Mouse (Mus musculus) frontal cortex, postnatal 25 days (tissue): Measurements from ENCODE around the gene Hes2.
A peak's percentile ranks its signal among the peaks of the same experiment; 100 is the strongest.

Source experiments
- DNase-seq, 2 experiments: peaks; one replicate each; pipeline ENCODE4 v3.0.0; 2022; ENCODE audit warnings: low spot score in 2 of 2

The Hes2 gene

DNA sequence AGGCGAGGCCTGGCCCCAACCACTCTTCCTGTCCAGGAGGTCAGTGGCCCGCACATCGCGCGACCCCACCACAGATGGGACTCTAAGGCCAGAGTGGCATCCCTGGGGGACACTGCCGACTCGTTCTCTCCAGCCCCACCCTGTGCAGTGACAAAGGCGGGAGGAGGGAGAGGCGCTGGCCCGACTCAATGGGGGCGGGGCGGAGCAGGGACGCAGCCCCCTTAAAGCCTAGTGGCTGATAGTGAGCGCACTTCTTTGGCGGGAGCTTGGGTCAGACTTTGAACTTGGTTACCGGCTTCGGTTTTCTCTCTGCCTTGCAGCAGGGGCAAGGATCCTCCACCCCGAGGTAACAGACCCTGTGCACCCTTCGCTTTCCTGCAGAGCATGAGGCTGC lies 615 bp downstream of the Hes2 start:
- no peak for DNase-seq

DNA sequence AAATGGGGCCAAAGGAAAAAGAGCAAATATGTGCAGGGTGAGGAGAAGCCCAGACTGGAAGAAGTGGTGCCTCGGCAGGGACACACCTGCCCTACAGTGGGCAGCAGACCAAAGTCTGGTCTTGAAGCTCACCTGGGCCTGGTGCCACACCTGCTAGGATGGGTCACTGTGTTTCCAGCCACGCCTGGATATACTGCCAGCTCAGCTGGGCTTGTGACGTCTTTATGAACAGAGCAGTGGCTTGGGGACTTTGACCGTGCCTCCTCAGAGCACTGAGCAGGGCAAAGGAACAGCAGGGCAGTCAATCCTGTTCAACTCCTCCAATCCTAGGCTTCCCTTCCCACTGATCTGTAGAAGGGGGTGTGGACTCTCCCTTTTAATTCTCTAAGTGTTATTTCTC lies 2.1 kb downstream of the Hes2 start:
- DNase-seq, result no peak

DNA sequence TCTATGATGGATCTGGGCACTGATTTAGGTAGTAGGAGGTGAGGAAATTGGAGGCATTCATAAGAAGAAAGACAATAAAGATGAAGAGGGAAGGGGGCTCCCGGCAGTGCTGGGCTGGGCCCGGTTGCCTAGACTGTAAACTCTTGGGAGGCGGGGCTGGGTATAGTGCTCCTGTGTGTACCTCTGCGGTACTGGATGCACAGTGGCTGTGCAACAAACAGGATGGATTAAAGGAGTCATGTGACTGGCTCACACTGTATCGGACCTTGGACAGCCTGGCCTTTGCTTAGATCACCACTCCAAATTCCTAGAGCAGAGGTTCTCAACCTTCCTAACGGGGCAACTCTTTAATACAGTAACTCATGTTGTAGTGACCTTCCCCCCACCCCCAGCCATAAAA lies 2.9 kb downstream of the Hes2 start:
- DNase-seq, result no peak

DNA sequence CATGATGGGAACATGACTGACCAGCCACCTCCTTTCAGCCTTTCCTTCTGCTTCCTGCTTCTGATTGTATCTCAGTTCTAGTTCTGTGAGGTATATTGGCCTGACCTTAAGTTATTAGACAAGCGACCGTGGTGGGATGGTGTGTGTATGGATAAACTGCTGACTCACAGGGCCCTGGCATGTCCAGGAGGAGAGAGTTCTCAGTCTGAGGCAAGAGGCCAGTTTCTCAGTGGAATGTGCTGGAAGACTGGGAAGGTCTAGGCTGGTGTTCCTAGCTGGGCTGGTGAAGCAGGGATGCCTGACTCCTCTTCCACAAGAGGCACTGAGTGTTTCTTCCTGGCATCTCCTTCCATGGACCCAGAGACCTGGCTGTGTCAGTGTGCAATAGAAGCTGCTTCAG lies 4.1 kb downstream of the Hes2 start:
- no peak for DNase-seq

DNA sequence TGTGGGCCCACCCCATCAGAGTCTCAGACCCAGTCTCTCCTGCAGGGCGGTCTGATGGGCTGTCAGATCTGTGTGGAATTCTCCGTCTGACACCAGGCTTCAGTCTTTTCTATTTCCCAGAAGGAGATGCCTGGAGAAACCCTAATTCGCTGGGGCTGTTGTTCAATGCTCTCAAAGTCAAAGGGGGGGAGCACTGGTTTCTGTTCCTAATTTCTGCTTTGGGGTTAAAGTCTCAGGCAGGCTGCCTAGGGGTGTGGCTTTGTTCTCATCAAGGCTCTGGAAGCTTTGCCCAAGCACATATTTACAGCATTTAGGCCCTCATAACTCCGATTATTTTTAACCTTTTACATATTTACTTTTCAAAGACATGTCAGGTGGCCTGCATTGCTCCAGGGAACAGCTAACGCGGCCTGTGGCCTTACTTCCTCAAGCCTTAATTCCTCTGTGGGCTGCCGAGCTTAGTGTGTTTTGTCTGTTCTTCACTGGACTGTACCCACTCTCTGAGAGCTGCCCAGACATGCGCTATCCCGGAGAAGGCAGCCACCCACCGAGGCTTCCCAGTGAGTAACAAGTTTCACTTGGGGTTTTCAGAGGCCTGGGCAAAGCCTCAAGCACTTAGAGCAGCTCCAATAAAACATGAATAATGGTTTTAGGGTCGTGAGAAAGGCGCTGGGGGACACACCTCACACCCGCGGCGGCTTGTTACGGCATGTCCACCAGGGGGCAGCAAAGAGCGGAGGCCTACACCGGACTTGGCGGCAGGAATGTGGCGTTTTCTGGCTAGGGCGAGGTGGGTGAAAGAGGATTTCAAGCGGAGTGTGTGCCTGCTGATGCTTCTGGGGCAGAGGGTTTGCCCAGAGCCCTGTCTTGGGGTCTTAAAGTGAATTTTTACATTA lies 6.6 kb downstream of the Hes2 start:
- peak; percentile 40 to 53 for DNase-seq

DNA sequence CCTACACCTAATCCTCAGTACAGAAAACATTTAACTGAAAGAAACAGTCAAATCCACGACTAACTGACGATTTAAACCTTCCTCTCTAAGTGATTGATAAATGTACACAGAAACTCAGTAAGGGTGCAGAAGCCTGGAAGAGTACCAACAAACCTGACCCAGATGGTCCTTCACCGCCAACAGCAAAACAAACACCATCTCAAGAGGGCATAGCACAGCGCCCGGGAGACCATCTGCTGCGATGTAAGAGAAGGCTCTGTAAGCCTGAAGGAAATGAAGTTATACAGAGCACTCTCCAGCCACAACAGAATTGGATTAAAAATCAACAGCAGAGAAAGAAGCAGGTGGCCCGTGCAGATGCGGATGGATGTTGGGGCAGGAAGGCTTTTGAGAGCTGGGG lies 9.4 kb downstream of the Hes2 start:
- DNase-seq, result no peak

DNA sequence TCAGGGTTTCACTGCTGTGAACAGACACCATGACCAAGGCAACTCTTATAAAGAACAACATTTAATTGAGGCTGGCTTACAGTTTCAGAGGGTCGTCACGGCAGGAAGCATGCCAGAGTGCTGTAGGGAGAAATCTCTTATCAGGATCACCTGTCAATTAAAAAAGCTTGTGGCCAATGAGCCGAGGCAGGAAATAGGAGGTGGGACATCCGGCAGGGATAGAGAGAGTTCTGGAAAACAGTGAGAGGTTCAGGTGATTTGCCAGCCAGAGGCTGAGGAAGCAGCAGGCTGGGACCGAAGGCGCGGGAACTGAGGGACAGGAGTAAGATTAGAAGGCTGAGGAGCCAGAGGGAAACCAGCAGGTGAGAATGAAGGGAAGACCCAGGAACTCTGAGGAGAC lies 10.4 kb downstream of the Hes2 start:
- no peak for DNase-seq

DNA sequence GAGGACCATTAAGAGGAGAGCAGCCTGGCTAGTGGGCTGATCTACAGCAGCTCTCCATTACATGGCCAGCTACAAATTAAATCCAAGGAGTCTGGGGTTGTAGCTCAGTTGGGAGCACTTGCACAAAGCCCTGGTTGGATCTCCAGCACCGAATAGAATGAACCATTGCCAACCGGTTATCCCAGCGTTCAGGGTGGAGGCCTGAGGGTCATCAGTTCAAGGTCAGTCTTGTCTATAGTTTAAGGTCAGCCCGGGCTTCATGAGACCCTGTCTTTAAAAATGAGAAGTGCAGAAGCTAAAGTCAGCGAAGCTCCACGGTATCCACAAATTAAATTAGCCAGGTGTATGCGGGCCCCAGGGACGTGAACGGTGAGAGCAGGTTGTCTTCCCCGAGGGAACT lies 11.6 kb downstream of the Hes2 start:
- DNase-seq, result no peak

DNA sequence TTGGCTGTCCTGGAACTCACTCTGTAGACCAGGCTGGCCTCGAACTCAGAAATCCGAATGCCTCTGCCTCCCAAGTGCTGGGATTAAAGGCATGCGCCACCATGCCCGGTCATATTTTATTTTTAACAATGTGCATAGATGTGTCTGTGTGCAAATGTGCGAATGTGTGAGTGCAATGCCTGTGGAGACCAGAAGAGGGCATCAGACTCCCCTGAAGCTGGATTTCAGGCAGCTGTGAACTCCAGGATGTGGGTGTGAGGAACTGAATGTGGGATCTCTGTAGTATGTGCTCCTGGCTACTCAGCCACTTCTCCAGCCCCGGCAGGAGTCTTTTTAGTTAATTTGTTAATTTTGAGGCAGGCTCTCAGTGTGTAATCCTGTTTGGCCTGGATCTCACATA lies 12.9 kb downstream of the Hes2 start:
- no peak for DNase-seq

DNA sequence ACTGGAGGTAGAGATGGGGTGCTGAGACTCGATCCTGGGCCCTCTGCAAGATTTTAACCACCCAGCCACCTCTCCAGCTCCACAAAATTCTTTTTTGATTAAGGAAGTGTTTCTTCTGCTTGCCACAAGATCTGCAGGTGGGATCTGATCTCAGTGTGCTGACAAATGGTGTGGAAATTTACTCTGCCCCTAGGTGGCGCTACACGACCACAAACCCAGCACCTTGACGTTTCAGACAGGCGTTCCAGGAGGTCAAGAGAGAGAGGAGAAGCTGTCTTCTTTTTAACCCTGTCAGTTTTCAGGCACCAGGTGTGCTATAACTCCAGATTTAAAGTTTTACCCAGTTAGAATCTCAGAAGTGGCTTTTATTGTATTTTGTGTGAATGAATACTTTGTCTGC lies 14.4 kb downstream of the Hes2 start:
- DNase-seq, result peak; percentile 78 to 87

DNA sequence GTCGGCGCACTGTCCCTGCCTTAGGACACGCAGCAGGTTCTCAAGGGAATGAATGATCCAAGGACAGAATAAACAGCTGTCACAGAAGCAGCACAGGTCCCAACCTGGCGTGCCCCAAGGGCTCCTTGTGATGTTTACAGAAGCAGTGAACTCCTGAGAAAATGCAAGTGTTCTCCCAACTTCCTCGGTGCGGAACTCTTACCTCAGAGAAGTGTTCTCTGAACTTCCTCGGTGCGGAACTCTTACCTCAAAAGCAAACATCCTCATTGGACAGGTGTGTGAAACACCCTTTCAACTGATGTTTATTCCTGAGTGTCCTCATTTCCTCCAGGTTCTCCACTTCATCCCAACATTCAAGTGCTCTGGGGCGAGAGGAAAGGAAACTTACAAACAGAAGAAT lies 15.3 kb downstream of the Hes2 start:
- no peak for DNase-seq

DNA sequence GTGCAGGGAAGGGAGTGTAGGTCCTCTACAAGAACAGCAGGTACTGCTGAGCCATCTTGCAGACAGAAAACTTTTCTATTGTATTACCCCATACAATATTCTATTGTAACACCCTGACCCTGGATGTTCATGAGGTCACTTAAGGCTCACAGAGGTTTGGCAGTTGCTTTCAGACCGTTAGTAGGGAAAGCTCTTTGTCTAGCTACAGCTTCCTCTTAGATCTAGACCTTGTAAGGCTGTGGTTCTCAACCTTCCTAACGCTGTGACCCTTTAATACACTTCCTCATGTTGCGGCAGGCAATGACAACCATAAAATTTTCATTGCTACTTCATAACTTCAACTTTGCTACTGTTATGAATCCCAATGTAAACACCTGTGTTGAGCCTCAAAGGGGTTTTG lies 18.0 kb downstream of the Hes2 start:
- DNase-seq, result no peak

DNA sequence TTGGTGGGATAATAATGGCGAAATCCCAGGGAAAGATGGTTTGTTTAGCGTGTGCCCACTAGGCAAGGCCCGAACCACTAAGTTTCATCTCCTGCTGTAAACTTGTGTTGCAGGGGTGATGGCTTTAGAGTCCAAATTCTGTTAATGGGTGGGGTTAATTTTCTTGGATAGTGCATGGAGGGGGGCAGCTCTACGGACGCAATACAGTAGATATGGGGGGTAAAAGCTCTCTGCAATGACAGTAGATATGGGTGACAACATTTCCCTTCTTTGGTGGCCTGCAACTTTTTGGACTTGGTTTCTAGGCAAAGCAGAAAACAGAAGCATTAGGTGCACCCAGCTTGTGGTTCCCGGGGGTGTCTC lies 18.5 kb downstream of the Hes2 start:
- no peak for DNase-seq

DNA sequence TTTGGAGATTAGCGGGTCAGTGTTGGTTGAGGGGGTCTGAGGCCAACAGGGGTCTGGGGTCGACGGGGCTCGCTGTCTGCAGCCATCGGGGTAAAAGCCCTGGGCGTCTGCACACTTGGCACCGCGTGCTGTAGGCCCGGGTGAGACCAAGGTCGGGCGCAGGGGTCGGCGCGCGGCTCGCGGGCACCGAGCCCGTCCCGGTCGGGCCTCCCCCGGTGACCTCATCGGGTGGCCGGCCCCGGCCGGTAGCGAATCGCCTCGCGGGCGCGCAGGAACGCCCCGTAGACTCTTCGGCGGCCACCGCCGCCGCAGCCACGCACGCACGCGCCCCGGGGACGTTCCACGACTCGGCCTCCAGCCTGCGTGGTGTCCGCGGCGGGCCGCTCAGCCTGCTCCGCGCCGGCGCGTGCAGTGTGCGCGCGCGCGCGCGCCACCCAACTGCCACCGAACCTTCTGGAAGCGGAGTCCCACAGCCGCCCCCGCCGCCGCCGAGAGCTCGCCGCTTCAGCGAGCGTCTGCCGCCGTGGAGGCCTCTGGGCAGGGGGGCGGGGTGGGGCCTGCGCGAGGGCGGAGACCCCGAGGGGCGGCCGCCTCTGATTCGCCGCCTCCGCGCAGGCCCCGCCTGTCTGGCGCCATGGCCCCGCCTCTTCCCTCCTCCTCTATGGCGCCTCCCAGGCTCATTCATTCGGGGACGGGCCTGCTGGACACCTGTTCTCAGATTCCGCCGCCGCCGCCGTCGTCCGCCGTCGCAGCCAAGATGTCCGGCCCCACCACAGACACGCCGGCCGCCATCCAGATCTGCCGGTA lies 19.1 kb downstream of the Hes2 start, which contains the start of gene Acot7:
Gene Acot7 (plus strand): TSS at position 598 of the 807 bp plus-strand sequence.
- peak; percentile 73 to 77 for DNase-seq

DNA sequence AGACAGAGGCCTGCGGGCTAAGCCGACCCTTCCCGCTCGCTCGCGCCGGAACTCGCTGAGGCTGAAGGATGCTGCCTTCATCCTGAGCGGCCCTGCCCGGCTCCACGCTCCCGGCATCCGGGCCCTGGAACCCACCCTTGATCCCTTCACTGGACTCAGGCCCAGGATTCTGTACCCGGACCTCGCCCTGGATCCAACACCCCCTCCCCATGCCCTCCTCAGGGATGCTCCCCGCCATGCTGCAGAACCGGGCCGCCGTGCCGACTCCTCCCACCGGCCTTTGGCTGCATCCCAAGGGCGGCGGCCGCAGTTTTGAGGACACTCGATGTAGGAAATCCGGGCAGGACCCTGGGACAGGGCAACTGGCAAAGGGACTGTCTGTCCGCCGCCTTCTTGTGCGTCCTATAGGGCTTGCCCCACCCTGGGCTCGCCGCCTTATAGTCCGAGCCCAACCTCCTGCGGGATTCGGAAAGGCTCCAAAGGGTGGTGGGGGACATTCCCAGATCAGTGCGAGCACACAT lies 19.7 kb downstream of the Hes2 start:
- DNase-seq, result peak; percentile 22 to 44

DNA sequence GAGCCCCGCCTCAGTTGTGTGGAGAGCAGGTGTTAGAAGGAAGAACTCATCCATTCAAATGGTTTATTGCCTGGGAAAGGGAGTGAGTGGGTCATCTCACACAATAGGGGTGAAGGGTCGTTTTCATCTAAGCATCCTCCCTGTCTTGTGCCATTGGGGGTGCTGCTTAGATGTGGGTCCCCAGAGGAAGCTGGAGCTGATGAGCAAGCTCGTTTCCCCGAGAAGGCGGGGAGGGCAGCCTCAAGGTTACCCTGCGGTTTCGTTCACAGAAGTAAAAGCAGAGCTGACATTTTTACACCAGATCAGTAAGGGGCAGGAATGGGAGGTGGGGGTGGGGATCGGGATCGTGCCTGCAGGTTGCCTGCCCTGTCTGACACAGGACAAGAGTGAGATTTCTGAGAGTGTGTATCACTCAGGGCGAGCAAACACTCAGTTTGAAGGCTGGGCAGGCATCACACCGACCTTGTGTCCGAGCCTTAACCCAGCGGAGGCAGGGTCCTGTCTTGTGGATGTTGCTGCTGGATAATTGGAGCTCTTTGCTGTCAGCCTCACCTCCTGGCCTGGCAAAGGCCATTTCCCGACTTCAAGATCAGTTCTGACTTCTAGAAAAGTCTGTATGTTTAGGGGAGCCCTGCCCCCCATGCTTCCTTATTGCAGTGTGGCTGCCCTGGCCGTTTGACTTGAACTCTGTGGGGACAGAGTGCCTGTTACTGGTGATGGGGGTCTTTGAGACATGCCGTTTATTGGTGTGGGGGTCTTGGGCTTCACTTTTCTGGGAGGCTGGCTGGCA lies 20.4 kb downstream of the Hes2 start:
- no peak for DNase-seq

DNA sequence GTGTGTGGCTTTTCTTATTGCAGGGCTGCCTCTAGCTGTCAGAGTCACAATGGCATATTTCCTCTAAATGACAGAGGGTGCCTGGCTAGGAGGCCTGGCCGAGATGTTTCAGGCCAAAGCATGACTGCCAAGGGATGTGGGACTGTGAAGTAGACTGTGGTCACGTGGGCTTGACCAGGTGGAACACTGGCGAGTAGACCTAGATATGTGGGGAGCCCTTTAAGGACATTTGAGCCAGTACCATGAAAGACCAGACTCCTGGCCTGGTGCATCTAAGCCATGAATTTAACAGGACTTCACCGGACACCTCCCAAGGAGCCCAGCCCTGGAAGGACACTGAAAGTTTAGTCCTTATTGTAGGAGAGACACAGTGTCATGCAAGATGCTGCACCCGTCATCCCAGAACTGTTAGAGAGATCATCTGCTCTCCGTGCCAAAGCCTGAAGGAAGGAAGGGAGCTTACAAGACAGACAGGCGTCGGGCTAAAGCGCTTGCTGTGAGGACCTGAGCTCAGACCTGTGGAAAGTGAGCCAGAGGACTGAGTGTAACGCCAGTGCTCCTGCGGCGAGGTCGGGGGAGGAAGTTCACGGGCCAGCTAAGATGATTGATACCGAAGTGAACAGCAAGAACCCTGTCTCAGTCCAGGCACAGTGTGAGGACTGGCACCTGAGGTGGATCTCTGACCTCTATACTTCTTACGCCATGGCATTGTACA lies 21.4 kb downstream of the Hes2 start:
- no peak for DNase-seq

DNA sequence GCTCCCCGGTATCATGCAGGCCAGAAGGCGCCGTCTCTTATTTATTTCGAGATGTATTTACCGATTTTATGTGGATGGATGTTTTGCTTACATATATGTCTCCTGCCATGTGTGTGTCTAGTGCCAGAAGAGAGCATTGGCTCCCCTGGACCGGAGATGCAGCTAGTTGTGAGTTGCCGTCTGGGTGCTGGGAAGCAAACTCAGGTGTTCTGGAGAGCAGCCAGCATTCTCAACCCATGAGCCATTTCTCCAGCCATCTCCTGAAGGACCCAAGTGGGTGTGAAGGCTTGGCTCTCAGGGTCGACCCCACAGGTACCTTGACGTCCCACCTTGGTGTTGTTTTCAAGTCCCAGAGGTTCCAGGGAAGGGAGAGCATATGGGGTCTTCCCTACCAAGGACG lies 23.5 kb downstream of the Hes2 start:
- DNase-seq, result no peak

DNA sequence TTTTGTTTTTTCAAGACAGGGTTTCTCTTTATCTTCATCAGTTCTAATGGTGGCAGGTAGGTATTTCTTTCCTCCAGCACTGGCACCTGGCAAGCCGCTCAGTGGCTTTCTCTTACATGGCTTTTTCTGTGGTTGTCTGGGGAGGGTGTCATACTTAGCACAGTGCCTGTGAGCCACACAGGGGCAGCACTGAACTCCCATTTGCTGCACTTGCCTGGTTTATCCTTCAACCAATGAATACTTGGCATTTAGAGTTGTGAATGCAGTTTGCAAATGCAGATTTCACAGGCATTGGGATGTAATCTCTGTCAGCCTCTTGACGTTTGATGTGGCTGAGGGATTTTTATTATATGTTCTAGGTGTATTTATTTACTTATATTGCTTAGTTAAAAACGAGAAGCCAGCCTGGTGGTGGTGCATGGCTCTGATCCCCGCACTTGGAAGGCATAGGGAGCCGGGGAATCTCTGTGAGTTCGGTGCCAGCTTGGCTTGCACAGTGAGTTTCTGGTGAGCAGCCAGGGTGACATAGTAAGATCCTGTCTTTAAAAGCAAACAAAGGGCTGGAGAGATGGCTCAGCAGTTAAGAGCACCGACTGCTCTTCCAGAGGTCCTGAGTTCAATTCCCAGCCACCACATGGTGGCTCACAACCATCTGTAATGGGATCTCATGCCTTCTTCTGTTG lies 25.8 kb downstream of the Hes2 start:
- DNase-seq, result no peak

DNA sequence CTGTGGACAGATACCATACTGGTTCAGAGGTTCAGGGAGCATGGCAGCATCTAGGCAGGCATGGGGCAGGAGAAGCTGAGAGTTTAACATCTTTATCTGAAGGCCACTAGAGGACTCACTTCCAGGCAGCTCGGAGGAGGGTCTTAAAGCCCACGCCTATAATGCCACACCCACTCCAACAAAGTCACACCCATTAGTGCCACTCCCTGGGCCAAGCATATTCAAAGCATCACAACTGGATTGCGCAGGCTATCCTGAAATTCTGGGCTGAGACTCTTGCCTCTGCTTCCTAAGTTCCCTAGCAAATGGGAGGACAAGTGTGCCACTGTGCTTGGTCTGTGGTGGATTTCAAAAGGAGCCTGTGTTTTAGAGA lies 26.5 kb downstream of the Hes2 start:
- no peak for DNase-seq
